Mouse (Mus musculus): Measurements from ENCODE around the gene Sh2b1. TPM values are rescaled to one million over a fixed set of nuclear protein-coding genes. Genes with fewer than 3 reads are reported as not detected.
"Not testable (repeated sequence)": the region's sequence is repeated elsewhere in the genome, so short reads cannot be mapped to it uniquely, and the experiment has no call there.

The Sh2b1 gene
- total RNA-seq (2021) = 10 to 100 TPM; 49.2 to 51.0 TPM
- long read RNA-seq, experiment 1, transcript Sh2b1-202 (10 exons, 3,366 nt) = major isoform, 8 of 92 reads
- long read RNA-seq, experiment 1, partial matches to known transcripts = 25 of 92 reads
- long read RNA-seq, experiment 1, other reads (novel, unspliced or antisense) = 55 of 92 reads
- long read RNA-seq, experiment 2, transcript Sh2b1-202 (10 exons, 3,366 nt) = major isoform, 8 of 58 reads
- long read RNA-seq, experiment 2, partial matches to known transcripts = 23 of 58 reads
- long read RNA-seq, experiment 2, other reads (novel, unspliced or antisense) = 23 of 58 reads

- DNase-seq (ENCODE audit: low spot score) = peak; percentile 85
These were observed at the start of gene Sh2b1 for GRCm38 (mm10) chr7:126474993-126475581. Gene Sh2b1 (minus strand): TSS chr7:126475424.

- no peak for DNase-seq (ENCODE audit: low spot score)
These were observed 48.1 kb upstream of the Sh2b1 start for GRCm38 (mm10) chr7:126523316-126523715.

GRCm38 (mm10) chr7:126519513-126519912, 44.3 kb upstream of the Sh2b1 start:
- DNase-seq (ENCODE audit: low spot score) = no peak

- no peak for DNase-seq (ENCODE audit: low spot score)
These were observed 43.2 kb upstream of the Sh2b1 start for GRCm38 (mm10) chr7:126518261-126518941.

GRCm38 (mm10) chr7:126511287-126511686, 36.1 kb upstream of the Sh2b1 start:
- DNase-seq (ENCODE audit: low spot score) = no peak

GRCm38 (mm10) chr7:126507126-126507778, 32.0 kb upstream of the Sh2b1 start:
- DNase-seq (ENCODE audit: low spot score) = no peak

GRCm38 (mm10) chr7:126504913-126505312, 29.7 kb upstream of the Sh2b1 start:
- no peak for DNase-seq (ENCODE audit: low spot score)

GRCm38 (mm10) chr7:126503273-126503878, 28.2 kb upstream of the Sh2b1 start, which contains the start of gene Atxn2l:
Gene Atxn2l (minus strand): TSS chr7:126503437.
- DNase-seq (ENCODE audit: low spot score) = peak; percentile 98

- peak; percentile 16 for DNase-seq (ENCODE audit: low spot score)
These were observed 27.5 kb upstream of the Sh2b1 start for GRCm38 (mm10) chr7:126502751-126503150.

- peak; percentile 89 for DNase-seq (ENCODE audit: low spot score)
These were observed 27.0 kb upstream of the Sh2b1 start for GRCm38 (mm10) chr7:126502023-126502741.

GRCm38 (mm10) chr7:126501684-126502022, 26.4 kb upstream of the Sh2b1 start:
- DNase-seq (ENCODE audit: low spot score) = no peak

GRCm38 (mm10) chr7:126499416-126499815, 24.2 kb upstream of the Sh2b1 start:
- no peak for DNase-seq (ENCODE audit: low spot score)

GRCm38 (mm10) chr7:126497966-126498365, 22.7 kb upstream of the Sh2b1 start:
- DNase-seq (ENCODE audit: low spot score) = no peak

GRCm38 (mm10) chr7:126496475-126496874, 21.3 kb upstream of the Sh2b1 start:
- DNase-seq (ENCODE audit: low spot score) = no peak

GRCm38 (mm10) chr7:126494120-126494519, 18.9 kb upstream of the Sh2b1 start:
- no peak for DNase-seq (ENCODE audit: low spot score)

- no peak for DNase-seq (ENCODE audit: low spot score)
These were observed 16.7 kb upstream of the Sh2b1 start for GRCm38 (mm10) chr7:126491973-126492372.

GRCm38 (mm10) chr7:126491005-126491404, 15.8 kb upstream of the Sh2b1 start:
- no peak for DNase-seq (ENCODE audit: low spot score)

- DNase-seq (ENCODE audit: low spot score) = not testable (repeated sequence)
These were observed 12.6 kb upstream of the Sh2b1 start for GRCm38 (mm10) chr7:126487617-126488385.

- peak; percentile 97 for DNase-seq (ENCODE audit: low spot score)
These were observed 11.8 kb upstream of the Sh2b1 start, which contains the start of gene Tufm for GRCm38 (mm10) chr7:126487052-126487483. Gene Tufm (plus strand): TSS chr7:126487361.

- peak; percentile 84 for DNase-seq (ENCODE audit: low spot score)
These were observed 7.2 kb upstream of the Sh2b1 start for GRCm38 (mm10) chr7:126482392-126482871.

Measured in gastrocnemius, adult 18-20 months (tissue).